Mouse (Mus musculus) lung, embryonic 15.5 days (tissue): ENCODE data around the gene A430005L14Rik. TPM values are rescaled to one million over a fixed set of nuclear protein-coding genes. Genes with fewer than 3 reads are reported as not detected.
"Not testable (repeated sequence)": the region's sequence is repeated elsewhere in the genome, so short reads cannot be mapped to it uniquely, and the experiment has no call there.

Source experiments
- ATAC-seq: fragments of 200-750 bp; cut with Nextera tagmentation; 2 replicates; pipeline ENCODE4 v1.8.0; 2017; ENCODE audit warnings: moderate number of reproducible peaks, borderline replicate concordance; ENCODE audit not compliant: low FRiP score, low TSS enrichment; ENCODE audit errors: extremely low read depth
- H3K27ac ChIP-seq: fragments of 300-500 bp; sonication (generic); 2 replicates; pipeline ENCODE4 v1.5.1; 2015; ENCODE audit warnings: moderate library complexity, mild to moderate bottlenecking, inconsistent platforms
- H3K27me3 ChIP-seq: fragments of 300-500 bp; sonication (generic); 2 replicates; pipeline ENCODE4 v1.6.1; 2015; ENCODE audit warnings: inconsistent platforms
- H3K36me3 ChIP-seq: fragments of 300-500 bp; sonication (generic); 2 replicates; pipeline ENCODE4 v1.6.1; 2015; ENCODE audit warnings: inconsistent platforms
- H3K4me1 ChIP-seq: fragments of 300-500 bp; sonication (generic); 2 replicates; pipeline ENCODE4 v1.6.1; 2015; ENCODE audit warnings: inconsistent platforms
- H3K4me2 ChIP-seq: fragments of 300-500 bp; sonication (generic); 2 replicates; pipeline ENCODE4 v1.6.1; 2015; ENCODE audit warnings: inconsistent platforms, mild to moderate bottlenecking, moderate library complexity
- H3K4me3 ChIP-seq: fragments of 300-500 bp; sonication (generic); 2 replicates; pipeline ENCODE4 v1.5.1; 2015; ENCODE audit warnings: mild to moderate bottlenecking, inconsistent platforms
- H3K9ac ChIP-seq: fragments of 300-500 bp; sonication (generic); 2 replicates; pipeline ENCODE4 v1.6.1; 2015; ENCODE audit warnings: inconsistent platforms
- H3K9me3 ChIP-seq: fragments of 300-500 bp; sonication (generic); 2 replicates; pipeline ENCODE4 v1.6.1; 2016; ENCODE audit warnings: inconsistent platforms
- WGBS: fragments of 180-500 bp; shearing (Covaris S2); methylation state at CpG from one replicate; pipeline ENCODE4 v1.1.7; 2015; 5-methylcytosine and 5-hydroxymethylcytosine counted together
- polyA plus RNA-seq: library from polyadenylated mRNA; unstranded; fragments of >200 nt; fragmentation: Nextera tagmentation; extraction: Ambion mirVana; gene quantifications from 2 replicates; pipeline ENCODE4 v1.2.1, GENCODE M21; 2015

A430005L14Rik gene
- 84.1 and 90.0 TPM in 2 replicates for polyA plus RNA-seq

- Histone ChIP-seq H3K4me3 (peak within 1 kb of the TSS; percentile 86), H3K9ac (peak within 1 kb of the TSS; percentile 93), H3K9me3 (no peaks in the 10 kb centered on the region), H3K27ac (peak within 1 kb of the TSS; percentile 95), H3K36me3 (peaks cover 21% of the 10 kb centered on the region), H3K4me2 (peak within 1 kb of the TSS; percentile 80), H3K27me3 (peaks cover 20% of the 10 kb centered on the region), H3K4me1 (peaks cover 14% of the 10 kb centered on the region)
- peak; percentile 95 for ATAC-seq
- WGBS: 1% methylated on average over 64 of the region's 67 CpGs
Measured at GRCm38 (mm10) chr4:153956569-153957405, at the start of gene A430005L14Rik. Gene A430005L14Rik (plus strand): TSS chr4:153957237.

- H3K9me3 ChIP-seq: no peaks in the 10 kb centered on the region
- H3K4me1 ChIP-seq: no peaks in the 10 kb centered on the region
- ATAC-seq: no peak
- 23% methylated on average over 11 of the region's 11 CpGs for WGBS
- H3K27me3 ChIP-seq: no peaks in the 10 kb centered on the region
- H3K4me2 ChIP-seq: no peak overlapping the region
- no peak overlapping the region for H3K9ac ChIP-seq
- H3K36me3 ChIP-seq: no peaks in the 10 kb centered on the region
- H3K27ac ChIP-seq: no peak overlapping the region
- H3K4me3 ChIP-seq: no peak overlapping the region
Measured at GRCm38 (mm10) chr4:153907573-153907972, 49.5 kb upstream of the A430005L14Rik start.

DNA sequence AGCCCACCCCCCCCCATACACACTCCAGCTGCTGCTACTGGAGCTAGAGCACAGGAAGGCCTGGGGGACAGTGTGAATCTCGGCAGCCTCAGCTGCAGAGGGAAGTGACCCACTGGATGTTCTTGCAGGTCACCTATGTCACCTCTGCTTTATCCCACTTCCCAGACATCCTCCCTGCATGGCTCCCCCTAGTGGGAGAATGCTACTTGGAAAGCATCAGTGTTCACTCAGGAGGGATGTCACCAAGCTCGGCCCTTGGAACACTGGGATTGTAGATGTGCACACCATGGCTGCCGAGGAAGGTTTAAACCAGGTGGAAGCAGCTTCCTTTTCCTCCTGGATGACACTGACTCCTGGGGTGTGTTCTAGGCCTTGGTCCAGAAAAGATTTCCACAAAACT, 43.4 kb upstream of the A430005L14Rik start:
- Histone ChIP-seq H3K27me3 (no peaks in the 10 kb centered on the region), H3K4me1 (no peaks in the 10 kb centered on the region), H3K4me2 (no peak overlapping the region), H3K9ac (no peak overlapping the region), H3K4me3 (no peak overlapping the region), H3K36me3 (no peaks in the 10 kb centered on the region), H3K27ac (no peak overlapping the region), H3K9me3 (no peaks in the 10 kb centered on the region)
- ATAC-seq: no peak
- WGBS: 57% methylated on average over 3 of the region's 3 CpGs

- Histone ChIP-seq H3K36me3 (no peaks in the 10 kb centered on the region), H3K4me2 (no peak overlapping the region), H3K4me3 (no peak overlapping the region), H3K9me3 (no peaks in the 10 kb centered on the region), H3K9ac (no peak overlapping the region), H3K4me1 (no peaks in the 10 kb centered on the region), H3K27me3 (no peaks in the 10 kb centered on the region), H3K27ac (no peak overlapping the region)
- no peak for ATAC-seq
- WGBS: 33% methylated on average over 8 of the region's 8 CpGs
Measured at GRCm38 (mm10) chr4:153917773-153918500, 39.1 kb upstream of the A430005L14Rik start.

DNA sequence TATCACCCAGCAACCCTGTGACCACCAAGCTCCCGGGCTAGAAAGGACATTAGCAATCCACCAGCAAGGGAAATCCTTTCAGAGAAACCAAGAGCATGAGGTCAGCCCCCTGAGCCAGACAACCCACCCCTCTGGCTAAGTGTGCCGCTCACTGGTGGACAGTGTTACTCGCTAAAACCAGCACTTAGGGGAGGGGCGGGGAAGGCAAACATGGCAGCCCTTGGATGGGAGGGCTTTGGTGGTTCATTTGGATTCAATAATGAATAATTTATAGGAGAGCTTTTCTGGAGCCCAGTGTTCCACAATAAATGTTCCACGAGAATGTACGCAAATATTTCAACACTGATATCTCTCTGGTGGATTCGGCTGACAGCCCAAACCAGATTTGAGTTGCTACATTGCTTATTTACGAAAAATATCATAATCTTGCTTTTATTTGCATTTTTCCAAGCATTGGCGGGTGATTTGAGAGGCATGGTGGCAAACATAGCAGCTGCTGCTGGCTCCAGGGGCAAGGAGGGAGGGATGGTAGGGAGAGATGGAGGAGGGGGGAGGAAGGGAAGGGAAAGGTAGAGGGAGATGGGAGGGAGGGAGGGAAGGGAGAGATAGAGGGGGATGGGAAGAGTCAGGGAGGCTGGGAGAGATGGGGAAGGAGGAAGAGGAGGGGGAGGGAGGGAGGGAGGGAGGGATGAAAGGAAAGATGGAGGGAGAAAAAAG, 36.4 kb upstream of the A430005L14Rik start:
- H3K27me3 ChIP-seq: no peaks in the 10 kb centered on the region
- WGBS: 58% methylated on average over 9 of the region's 9 CpGs
- no peaks in the 10 kb centered on the region for H3K36me3 ChIP-seq
- no peak overlapping the region for H3K27ac ChIP-seq
- H3K4me1 ChIP-seq: no peaks in the 10 kb centered on the region
- H3K9me3 ChIP-seq: no peaks in the 10 kb centered on the region
- H3K4me3 ChIP-seq: no peak overlapping the region
- no peak overlapping the region for H3K9ac ChIP-seq
- no peak for ATAC-seq
- H3K4me2 ChIP-seq: no peak overlapping the region

- H3K9ac ChIP-seq, H3K27ac ChIP-seq, H3K4me2 ChIP-seq, H3K4me1 ChIP-seq, ATAC-seq, H3K9me3 ChIP-seq, H3K27me3 ChIP-seq, H3K36me3 ChIP-seq, H3K4me3 ChIP-seq: not testable (repeated sequence)
- 35% methylated on average over 4 of the region's 4 CpGs for WGBS
Measured at GRCm38 (mm10) chr4:153922090-153922489, 34.9 kb upstream of the A430005L14Rik start.

GRCm38 (mm10) chr4:153928772-153929299, 28.2 kb upstream of the A430005L14Rik start:
- 80% methylated on average over 11 of the region's 11 CpGs for WGBS
- H3K36me3 ChIP-seq: no peaks in the 10 kb centered on the region
- ATAC-seq: no peak

DNA sequence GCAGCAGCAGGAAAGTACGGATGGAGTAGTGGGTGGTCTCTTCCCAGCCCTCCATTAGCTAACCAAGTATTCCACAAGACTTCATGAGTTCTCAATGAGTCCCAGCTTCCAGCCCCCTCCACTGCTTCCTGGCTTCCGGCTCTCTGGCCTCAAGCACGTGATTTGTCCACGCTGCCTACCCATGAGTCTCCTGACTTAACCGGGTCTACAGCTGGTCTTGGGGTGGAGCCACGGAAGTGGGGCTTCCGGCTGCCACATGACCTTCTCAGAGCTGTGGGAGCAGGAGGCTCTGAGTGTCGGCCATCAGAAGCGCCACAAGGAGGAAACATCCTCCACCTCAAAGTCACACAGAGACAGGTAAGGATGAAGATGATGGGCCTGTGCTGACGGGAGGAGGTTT, 27.6 kb upstream of the A430005L14Rik start:
- no peaks in the 10 kb centered on the region for H3K36me3 ChIP-seq
- no peaks in the 10 kb centered on the region for H3K27me3 ChIP-seq
- no peak overlapping the region for H3K9ac ChIP-seq
- no peaks in the 10 kb centered on the region for H3K9me3 ChIP-seq
- no peak overlapping the region for H3K4me2 ChIP-seq
- 52% methylated on average over 10 of the region's 10 CpGs for WGBS
- H3K27ac ChIP-seq: no peak overlapping the region
- no peak for ATAC-seq
- H3K4me1 ChIP-seq: no peaks in the 10 kb centered on the region
- H3K4me3 ChIP-seq: no peak overlapping the region

More at GRCm38 (mm10) chr4:153928772-153929299, 28.2 kb upstream of the A430005L14Rik start:
- Histone ChIP-seq H3K27ac (no peak overlapping the region), H3K4me2 (no peak overlapping the region), H3K27me3 (no peaks in the 10 kb centered on the region), H3K4me3 (no peak overlapping the region), H3K9ac (no peak overlapping the region), H3K9me3 (no peaks in the 10 kb centered on the region), H3K4me1 (no peaks in the 10 kb centered on the region)

DNA sequence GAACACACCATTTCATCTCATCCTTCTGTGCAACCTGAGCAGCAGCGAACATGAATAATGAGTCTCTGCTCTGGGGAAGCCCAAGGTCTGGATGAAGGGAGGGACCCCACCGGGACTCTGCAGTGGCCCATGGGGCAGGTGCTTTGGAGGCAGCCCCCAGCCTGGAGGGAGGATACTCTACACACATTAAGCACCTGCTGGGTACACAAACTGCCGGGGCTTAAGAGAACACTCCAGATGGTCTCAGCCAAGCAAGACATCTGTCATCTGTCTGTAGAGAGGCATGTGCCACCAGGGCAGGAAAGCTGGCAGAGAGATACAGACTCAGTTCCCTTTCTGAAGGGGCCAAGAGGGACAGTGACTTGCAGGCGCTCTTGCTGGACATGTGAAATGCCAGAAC, 27.1 kb upstream of the A430005L14Rik start:
- H3K4me2 ChIP-seq: no peak overlapping the region
- H3K4me3 ChIP-seq: no peak overlapping the region
- no peaks in the 10 kb centered on the region for H3K9me3 ChIP-seq
- no peaks in the 10 kb centered on the region for H3K27me3 ChIP-seq
- H3K36me3 ChIP-seq: no peaks in the 10 kb centered on the region
- no peaks in the 10 kb centered on the region for H3K4me1 ChIP-seq
- no peak overlapping the region for H3K9ac ChIP-seq
- 64% methylated on average over 4 of the region's 4 CpGs for WGBS
- H3K27ac ChIP-seq: no peak overlapping the region
- no peak for ATAC-seq

GRCm38 (mm10) chr4:153943243-153943642, 13.8 kb upstream of the A430005L14Rik start:
- Histone ChIP-seq H3K9ac (no peak overlapping the region), H3K4me2 (no peak overlapping the region), H3K27ac (no peak overlapping the region), H3K4me1 (no peaks in the 10 kb centered on the region), H3K4me3 (no peak overlapping the region), H3K9me3 (no peaks in the 10 kb centered on the region), H3K36me3 (no peaks in the 10 kb centered on the region), H3K27me3 (peaks cover 38% of the 10 kb centered on the region)
- ATAC-seq: no peak
- WGBS: 53% methylated on average over 4 of the region's 4 CpGs

DNA sequence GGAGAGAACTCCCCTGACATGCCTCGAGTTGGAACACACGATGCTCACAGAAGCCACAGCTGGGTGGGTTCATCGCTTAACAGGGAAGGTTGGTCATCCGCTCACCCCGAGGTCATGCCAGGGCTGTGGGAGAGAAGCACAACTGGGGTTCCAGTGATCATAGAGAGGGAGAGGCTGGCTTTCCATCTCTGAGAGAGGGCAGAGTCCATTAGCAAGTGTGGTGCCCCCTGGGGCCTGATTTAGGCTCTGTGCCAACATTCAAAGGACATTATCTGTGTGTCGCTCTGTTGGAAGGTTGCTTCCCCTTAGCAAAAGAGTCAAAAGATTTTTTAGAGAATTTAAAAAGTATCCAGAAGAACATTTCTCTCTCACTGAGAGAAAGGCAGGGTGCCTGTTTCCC, 12.8 kb upstream of the A430005L14Rik start:
- no peak overlapping the region for H3K4me3 ChIP-seq
- 45% methylated on average over 6 of the region's 6 CpGs for WGBS
- H3K4me2 ChIP-seq: no peak overlapping the region
- peaks cover 36% of the 10 kb centered on the region for H3K27me3 ChIP-seq
- H3K9me3 ChIP-seq: no peaks in the 10 kb centered on the region
- ATAC-seq: no peak
- H3K27ac ChIP-seq: no peak overlapping the region
- no peaks in the 10 kb centered on the region for H3K36me3 ChIP-seq
- H3K9ac ChIP-seq: no peak overlapping the region
- no peaks in the 10 kb centered on the region for H3K4me1 ChIP-seq
